Mouse (Mus musculus) erythroblast, adult 5-6 weeks (primary cell): ENCODE results near the gene Plcb4. TPM values are rescaled to one million over a fixed set of nuclear protein-coding genes. Genes with fewer than 3 reads are reported as not detected.
"Not testable (repeated sequence)": the region's sequence is repeated elsewhere in the genome, so short reads cannot be mapped to it uniquely, and the experiment has no call there.

Experiments used
- ATAC-seq: replicated peaks from 2 replicates; pipeline ENCODE4 v1.8.0; 2016; ENCODE audit warnings: moderate number of reproducible peaks, mild to moderate bottlenecking, moderate TSS enrichment, inconsistent platforms; ENCODE audit not compliant: poor library complexity, low FRiP score, severe bottlenecking
- total RNA-seq, 2 experiments: library from RNA; stranded (forward) in 1 of 2; stranded (reverse) in 1 of 2; fragments of 150-400 nt in 1 of 2; fragments of 200-764, 138-1000 nt in 1 of 2; gene quantifications; 2 replicates each; pipeline versions ENCODE4 v1.2.3 to v1.2.4; 2015 to 2017; ENCODE audit warnings: low replicate concordance in 2 of 2

Gene Plcb4
- total RNA-seq, 2 experiments from 2014 or later = 3.0 to 11.7 TPM

DNA sequence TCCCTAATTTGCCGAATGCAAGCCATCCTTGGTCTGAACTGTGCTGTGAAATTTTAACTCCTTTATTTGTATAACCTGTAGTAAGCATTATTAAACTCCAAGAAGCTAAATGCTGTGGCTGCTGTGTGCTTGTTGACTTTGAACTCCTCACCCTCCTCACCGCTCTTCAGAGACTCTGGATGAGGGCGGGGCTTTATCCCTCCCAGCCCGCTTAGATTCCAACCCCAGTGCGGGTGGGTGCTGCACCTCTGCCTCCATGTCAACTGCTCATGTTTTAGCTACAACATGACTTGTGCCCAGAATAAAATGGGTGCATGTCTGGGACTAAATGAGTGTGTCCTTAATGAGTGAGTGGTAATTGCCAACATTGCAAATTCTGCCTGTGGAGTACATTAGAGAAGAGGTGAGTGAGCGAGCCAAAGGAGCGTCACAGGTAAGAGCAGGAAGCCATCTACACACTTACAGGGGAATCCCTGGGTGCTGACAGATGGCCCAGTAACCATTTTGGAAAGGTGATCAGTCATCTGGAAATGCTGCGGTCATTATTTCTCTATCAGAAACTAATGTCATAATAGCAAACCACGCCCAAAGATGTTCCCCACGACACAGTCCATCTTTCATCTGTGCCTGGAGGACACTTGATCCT, 13.8 kb downstream of the Plcb4 start:
- ATAC-seq = no peak

- no peak for ATAC-seq
These were observed 14.8 kb downstream of the Plcb4 start for GRCm38 (mm10) chr2:135673649-135674048.

- ATAC-seq = no peak
These were observed 16.5 kb downstream of the Plcb4 start for GRCm38 (mm10) chr2:135675284-135675683.

DNA sequence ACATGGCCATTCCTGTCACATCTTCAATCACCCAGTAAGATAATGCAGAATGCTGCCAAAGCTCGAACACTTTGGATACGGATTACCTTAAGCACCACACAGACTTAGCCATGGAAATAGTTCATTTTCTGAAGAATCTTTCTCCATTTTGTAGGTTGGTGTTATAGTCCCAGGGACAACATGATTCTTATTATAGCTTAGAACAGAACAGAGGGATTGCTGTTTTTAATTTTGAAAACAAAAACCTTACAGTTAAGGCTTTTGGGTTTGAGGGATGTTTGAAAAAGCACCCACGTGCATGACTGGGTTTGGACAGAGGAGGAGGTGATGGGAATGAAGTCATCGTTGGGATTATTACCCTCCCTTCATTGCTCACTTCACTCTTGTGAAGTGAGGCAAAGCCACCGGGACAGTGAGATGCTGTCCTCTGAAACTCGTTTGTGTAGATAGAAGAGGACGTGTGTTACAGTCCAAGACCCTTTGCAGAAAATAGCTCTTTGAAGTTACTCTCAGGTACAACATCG, 18.2 kb downstream of the Plcb4 start:
- no peak for ATAC-seq

DNA sequence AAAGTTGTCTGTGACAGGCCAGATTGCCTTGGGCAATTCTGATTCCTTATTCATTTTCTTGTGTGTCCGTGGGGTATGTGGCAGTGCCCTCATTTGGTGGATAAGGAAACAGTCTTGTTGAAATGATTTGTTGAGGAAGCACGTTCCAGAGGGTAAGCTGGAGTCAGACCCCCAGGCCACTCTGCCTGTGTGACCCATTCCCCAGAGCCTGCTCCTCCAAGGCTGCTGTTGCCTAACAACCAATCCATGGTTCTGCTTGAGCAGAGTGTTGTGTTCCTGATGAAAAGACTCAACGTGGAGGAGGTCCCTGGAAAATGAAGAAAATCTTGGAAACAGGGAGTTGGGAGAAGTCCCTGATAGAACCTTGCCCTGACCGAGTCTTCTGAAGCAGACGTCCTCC, 18.8 kb downstream of the Plcb4 start:
- ATAC-seq = no peak

DNA sequence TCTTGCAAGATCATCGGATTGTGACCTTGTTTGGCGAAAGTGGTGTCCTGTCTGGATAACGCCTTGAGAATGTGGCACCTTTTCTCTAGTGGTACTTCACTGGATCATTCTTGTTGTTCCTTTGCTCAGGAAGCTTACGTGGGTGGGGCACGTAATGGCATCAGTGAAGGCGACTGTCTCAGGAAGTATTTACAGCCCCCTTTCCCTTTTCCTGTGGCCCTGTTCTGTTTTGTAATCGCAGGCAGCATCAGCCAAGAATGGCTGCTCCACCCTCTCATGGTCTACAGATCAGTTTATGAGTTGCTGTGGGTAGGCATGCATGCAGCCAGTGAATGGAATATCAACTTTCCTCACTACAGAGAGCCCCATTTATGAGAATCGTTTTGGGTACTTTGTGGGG, 21.2 kb downstream of the Plcb4 start:
- no peak for ATAC-seq

DNA sequence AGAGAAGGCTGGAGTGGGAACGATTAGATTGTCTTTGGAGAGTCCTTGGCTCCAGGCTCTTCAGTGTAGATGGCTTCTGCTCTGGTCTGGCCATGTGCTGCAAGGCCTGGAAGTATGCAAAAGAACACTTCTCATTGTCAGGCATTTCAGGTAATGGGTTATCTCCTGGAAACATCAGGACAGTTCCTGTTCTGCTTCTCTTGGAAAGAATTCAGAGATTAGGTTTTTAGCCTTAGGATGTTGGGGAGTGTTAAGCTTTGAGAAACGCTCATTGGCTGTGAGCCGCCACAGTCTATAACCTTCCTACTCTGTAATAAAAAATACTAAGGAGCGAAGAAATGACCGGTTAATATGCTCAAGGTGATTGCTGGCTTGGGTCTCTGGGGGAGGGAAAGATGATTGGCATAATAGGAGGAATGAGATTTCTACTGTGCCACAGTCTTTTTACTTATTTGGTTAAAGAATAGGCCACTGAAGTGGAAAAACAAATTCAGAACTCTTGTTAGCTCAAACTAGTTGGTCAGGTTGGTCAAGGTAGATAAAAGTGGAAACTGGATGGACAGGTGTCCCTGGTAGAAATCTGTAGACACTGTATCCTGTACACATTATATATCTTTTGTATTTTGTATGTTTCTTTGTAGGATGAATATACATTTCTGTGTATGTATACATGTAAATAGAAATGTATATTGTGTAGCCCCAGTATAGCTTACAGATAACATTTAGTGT, 21.8 kb downstream of the Plcb4 start:
- no peak for ATAC-seq

- ATAC-seq = no peak
These were observed 25.1 kb downstream of the Plcb4 start for GRCm38 (mm10) chr2:135683684-135684440.

- no peak for ATAC-seq
These were observed 27.9 kb downstream of the Plcb4 start for GRCm38 (mm10) chr2:135686692-135687091.

DNA sequence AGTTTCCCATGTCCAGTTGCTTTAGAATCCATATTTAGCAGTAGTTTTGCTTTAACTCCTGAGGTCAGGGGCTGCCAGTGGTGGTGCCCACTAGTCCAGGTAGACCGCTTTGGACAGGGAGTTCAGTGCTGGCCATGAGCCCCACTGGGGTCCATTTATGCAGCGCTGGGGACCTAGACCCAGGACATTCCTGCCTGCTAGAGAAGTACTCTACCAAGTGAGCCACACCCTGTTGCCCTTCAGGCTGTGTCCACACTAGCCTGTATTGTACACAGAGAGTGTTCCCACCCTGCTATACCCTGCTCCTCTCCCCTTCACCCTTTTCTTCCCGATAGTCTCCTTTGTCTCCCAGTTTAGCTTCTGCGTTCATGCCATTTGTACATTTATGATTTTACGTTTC, 28.8 kb downstream of the Plcb4 start:
- ATAC-seq = no peak

DNA sequence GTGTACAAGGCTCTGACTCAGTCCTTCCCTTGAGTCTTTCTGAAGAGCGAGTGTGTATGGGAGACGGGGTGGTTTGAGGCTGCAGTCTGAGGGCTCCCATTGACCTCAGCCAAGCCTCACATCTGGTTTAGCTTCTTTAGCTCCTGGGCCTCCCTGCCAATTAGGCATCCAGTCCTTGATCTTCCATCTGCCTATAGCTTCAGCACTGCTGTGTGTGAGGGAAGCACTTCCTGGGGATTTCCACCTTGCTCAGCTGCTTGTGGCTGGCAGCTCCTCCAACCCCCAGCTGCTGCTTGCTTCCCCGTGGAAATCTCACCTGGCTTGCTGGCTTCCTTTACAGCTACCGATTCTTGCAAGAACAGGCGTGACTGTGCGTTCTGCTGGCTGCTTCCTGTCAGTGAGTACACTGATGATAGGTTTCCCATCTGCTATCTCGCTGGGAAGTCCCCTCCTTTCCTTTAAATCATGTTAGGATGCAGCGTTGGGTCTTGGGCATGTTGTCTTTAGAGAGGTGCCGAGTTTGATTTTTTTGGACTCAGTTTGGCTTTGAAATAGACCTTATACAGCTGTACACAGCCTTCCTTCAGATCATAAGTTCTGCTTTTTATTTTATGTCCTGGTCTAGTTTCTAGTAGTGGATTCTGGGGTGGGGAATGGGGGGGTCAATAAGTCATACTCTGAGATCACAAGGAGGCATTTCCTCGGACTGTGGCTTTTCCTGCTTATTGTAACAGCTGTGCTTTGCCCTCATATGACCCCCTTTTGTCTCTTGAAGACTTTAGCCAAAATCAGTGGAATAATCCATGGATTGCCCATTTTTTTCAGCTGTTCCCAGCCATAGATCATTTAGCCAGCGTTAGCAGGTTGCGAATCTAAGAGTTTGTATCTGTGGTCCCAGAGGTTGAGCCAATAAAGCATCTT, 34.0 kb downstream of the Plcb4 start:
- ATAC-seq = no peak

DNA sequence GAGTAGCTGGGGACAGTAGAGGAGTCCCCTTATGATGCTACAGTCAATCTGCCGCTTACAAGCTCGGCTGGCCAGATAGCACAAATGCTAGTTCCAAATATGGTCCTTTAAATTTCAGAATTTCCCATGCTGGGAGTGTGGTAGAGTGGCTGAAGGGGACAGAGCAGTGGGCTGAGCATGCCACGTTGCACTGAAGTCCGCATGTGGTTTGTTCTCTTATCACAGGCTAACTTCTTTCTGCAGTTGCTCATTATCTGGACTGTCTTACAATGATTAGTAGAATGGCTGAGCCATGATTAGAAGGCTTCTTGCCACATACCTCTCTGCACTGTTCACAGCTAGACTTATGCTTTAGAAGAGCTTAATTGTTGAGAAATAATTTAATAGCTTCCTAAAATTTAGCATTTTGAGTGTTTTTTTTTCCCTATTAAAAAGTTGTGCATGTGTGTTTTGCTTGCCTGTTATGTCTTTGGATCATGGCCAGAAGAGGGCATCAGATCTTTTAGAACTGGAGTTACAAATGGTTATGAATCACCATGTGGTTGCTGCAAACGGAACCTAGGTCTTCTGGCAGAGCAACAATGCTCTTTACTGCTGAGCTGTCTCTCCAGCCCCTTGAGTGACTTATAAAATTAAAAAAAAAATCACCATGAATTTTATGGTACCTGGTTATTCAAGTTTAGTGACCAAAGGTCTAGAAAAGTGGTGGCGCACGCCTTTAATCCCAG, 42.0 kb downstream of the Plcb4 start:
- peak; percentile 70 for ATAC-seq

DNA sequence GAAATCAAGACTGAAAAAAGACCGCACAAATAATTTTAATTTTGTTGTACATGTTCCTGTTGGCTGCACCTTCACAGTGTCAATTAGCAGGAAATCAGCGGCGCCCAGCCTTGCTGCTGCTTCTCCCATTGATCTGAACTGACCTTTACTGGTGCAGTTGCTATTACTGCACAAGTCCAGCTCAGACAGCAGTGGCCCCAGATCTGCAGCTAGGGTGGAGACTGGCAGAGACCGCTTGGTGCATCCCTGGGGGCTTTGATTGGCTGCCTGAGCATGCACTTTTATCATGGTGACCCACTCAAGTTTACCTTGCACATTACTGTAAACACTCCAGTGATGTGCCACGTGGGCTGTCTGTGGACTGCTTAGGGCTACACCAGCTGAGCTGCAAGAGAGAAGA, 45.9 kb downstream of the Plcb4 start:
- ATAC-seq = no peak

DNA sequence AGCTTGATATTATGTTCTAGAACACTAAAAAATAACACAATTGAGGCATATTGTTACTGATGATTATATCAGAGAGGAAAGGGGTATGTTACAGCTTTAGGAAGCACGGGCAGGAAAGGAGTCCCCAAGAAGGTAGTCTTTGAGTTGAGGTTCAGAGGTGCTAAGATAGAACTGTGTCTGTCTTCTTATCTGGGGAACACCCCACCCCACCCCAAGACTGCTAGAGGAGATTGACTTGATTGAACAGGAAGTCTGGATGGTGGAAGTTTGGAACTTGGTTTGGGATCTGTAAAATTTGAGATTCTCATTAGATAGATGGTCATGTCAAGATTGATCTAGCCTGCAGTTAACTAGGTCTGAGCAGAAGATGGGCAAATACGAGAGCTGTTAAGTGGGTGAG, 48.5 kb downstream of the Plcb4 start:
- no peak for ATAC-seq

DNA sequence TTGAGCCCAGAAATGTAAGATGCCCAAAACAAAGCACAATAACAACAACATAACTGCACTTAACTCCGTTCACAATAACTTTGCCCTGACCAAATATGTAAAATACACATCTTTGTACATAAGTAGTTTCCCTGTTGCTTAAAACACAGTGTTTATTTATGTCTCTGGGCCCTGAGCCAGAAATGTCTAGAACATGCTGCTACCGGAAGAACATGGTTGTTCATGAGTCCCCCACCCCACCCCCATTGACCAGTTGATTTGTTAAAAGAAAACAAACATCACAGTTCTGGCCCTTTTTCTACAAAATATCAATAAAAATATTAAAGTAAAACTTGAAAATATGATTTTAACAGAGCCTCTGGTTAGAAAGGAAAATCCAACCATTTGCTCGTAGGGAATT, 49.6 kb downstream of the Plcb4 start:
- ATAC-seq = no peak

- no peak for ATAC-seq
These were observed 50.0 kb downstream of the Plcb4 start for GRCm38 (mm10) chr2:135708796-135709195.

GRCm38 (mm10) chr2:135709736-135710135, 50.9 kb downstream of the Plcb4 start:
- ATAC-seq = not testable (repeated sequence)

GRCm38 (mm10) chr2:135711049-135711924, 52.5 kb downstream of the Plcb4 start:
- ATAC-seq = no peak
